Mouse (Mus musculus) liver, postnatal 0 days (tissue): Measurements from ENCODE around the gene Cux1.

Experiments used
- CTCF ChIP-seq: sonication (generic); IDR thresholded peaks from 2 replicates; pipeline ENCODE4 v1.5.1; 2016; ENCODE audit warnings: antibody characterized with exemption, low read depth
- EP300 ChIP-seq: IDR thresholded peaks from 2 replicates; pipeline ENCODE4 v1.6.1; 2016; ENCODE audit warnings: antibody characterized with exemption, low read depth, mild to moderate bottlenecking

GRCm38 (mm10) chr5:136427772-136428497 lies 139.4 kb downstream of the Cux1 start:
- TF ChIP-seq EP300 (no peak), CTCF (no peak)
